Mouse (Mus musculus) stomach, embryonic 16.5 days (tissue): ENCODE data around the gene Nkx2-1. TPM values are rescaled to one million over a fixed set of nuclear protein-coding genes. Genes with fewer than 3 reads are reported as not detected.
"Not testable (repeated sequence)": the region's sequence is repeated elsewhere in the genome, so short reads cannot be mapped to it uniquely, and the experiment has no call there.

Experiments used
- ATAC-seq: fragments of 200-750 bp; cut with Nextera tagmentation; 2 replicates; pipeline ENCODE4 v1.8.0; 2017; ENCODE audit warnings: moderate number of reproducible peaks, moderate TSS enrichment; ENCODE audit not compliant: insufficient read depth, low FRiP score
- H3K27ac ChIP-seq: fragments of 300-500 bp; sonication (generic); 2 replicates; pipeline ENCODE4 v1.5.1; 2014; ENCODE audit warnings: low read length
- H3K27me3 ChIP-seq: fragments of 300-500 bp; sonication (generic); 2 replicates; pipeline ENCODE4 v1.6.1; 2014; ENCODE audit warnings: low read length, control low read depth, mixed read lengths; ENCODE audit not compliant: control insufficient read depth, insufficient read depth
- H3K36me3 ChIP-seq: fragments of 300-500 bp; sonication (generic); 2 replicates; pipeline ENCODE4 v1.6.1; 2014; ENCODE audit warnings: low read length; ENCODE audit not compliant: control insufficient read depth, insufficient read depth
- H3K4me1 ChIP-seq: fragments of 300-500 bp; sonication (generic); 2 replicates; pipeline ENCODE4 v1.6.1; 2014; ENCODE audit warnings: low read length, control low read depth, mixed read lengths; ENCODE audit not compliant: control insufficient read depth, insufficient read depth
- H3K4me2 ChIP-seq: fragments of 300-500 bp; sonication (generic); 2 replicates; pipeline ENCODE4 v1.6.1; 2014; ENCODE audit warnings: low read depth, low read length, mixed read lengths
- H3K4me3 ChIP-seq: fragments of 300-500 bp; sonication (generic); replicated peaks from 2 replicates; pipeline ENCODE4 v1.5.1; 2014; ENCODE audit warnings: mild to moderate bottlenecking, low read length
- H3K9ac ChIP-seq: fragments of 300-500 bp; sonication (generic); 2 replicates; pipeline ENCODE4 v1.6.1; 2014; ENCODE audit warnings: low read length
- H3K9me3 ChIP-seq: fragments of 300-500 bp; sonication (generic); replicated peaks from 2 replicates; pipeline ENCODE4 v1.6.1; 2016; ENCODE audit warnings: low read length, control low read depth; ENCODE audit not compliant: control insufficient read depth
- WGBS: fragments of 180-500 bp; shearing (Covaris S2); extraction: QIAGEN DNeasy Blood & Tissue Kit; methylation state at CpG from one replicate; pipeline ENCODE4 v1.1.7; 2014; 5-methylcytosine and 5-hydroxymethylcytosine counted together
- polyA plus RNA-seq: library from polyadenylated mRNA; unstranded; fragments of >200 nt; fragmentation: Nextera tagmentation; extraction: Ambion mirVana; gene quantifications from 2 replicates; pipeline ENCODE4 v1.2.1, GENCODE M21; 2015

The Nkx2-1 gene
- polyA plus RNA-seq, 1 experiment from 2014 or later, result not detected

GRCm38 (mm10) chr12:56528034-56528570 lies 8.6 kb downstream of the Nkx2-1 start:
- no peak overlapping the region for H3K4me2 ChIP-seq
- no peak overlapping the region for H3K9ac ChIP-seq
- no peak overlapping the region for H3K4me3 ChIP-seq
- peaks cover 77% of the 10 kb centered on the region for H3K27me3 ChIP-seq
- H3K27ac ChIP-seq, result no peak overlapping the region
- no peaks in the 10 kb centered on the region for H3K4me1 ChIP-seq
- H3K36me3 ChIP-seq, result no peaks in the 10 kb centered on the region
- ATAC-seq, result no peak
- no peaks in the 10 kb centered on the region for H3K9me3 ChIP-seq
- WGBS, result 5% methylated on average over 8 of the region's 8 CpGs

- WGBS, result 28% methylated on average over 4 of the region's 4 CpGs
- Histone ChIP-seq H3K27ac (no peak overlapping the region), H3K9ac (no peak overlapping the region), H3K36me3 (no peaks in the 10 kb centered on the region), H3K4me3 (no peak overlapping the region), H3K9me3 (no peaks in the 10 kb centered on the region), H3K4me1 (no peaks in the 10 kb centered on the region), H3K27me3 (peaks cover 80% of the 10 kb centered on the region), H3K4me2 (no peak overlapping the region)
- ATAC-seq, result no peak
Measured at GRCm38 (mm10) chr12:56527071-56527470, 9.6 kb downstream of the Nkx2-1 start.

- H3K27me3 ChIP-seq, result peaks cover 81% of the 10 kb centered on the region
- H3K4me1 ChIP-seq, H3K9me3 ChIP-seq, H3K36me3 ChIP-seq, ATAC-seq, H3K4me3 ChIP-seq, H3K27ac ChIP-seq, H3K4me2 ChIP-seq, H3K9ac ChIP-seq: not testable (repeated sequence)
- WGBS, result 11% methylated on average over 8 of the region's 16 CpGs
Measured at GRCm38 (mm10) chr12:56525219-56525797, 11.4 kb downstream of the Nkx2-1 start.

GRCm38 (mm10) chr12:56524201-56524600 lies 12.5 kb downstream of the Nkx2-1 start:
- Histone ChIP-seq H3K4me3 (no peak overlapping the region), H3K9me3 (no peaks in the 10 kb centered on the region), H3K36me3 (no peaks in the 10 kb centered on the region), H3K4me1 (no peaks in the 10 kb centered on the region), H3K4me2 (no peak overlapping the region), H3K27me3 (peaks cover 81% of the 10 kb centered on the region), H3K27ac (no peak overlapping the region), H3K9ac (no peak overlapping the region)
- no peak for ATAC-seq
- 8% methylated on average over 14 of the region's 14 CpGs for WGBS

- no peak overlapping the region for H3K9ac ChIP-seq
- peaks cover 81% of the 10 kb centered on the region for H3K27me3 ChIP-seq
- no peaks in the 10 kb centered on the region for H3K4me1 ChIP-seq
- WGBS, result 15% methylated on average over 4 of the region's 4 CpGs
- H3K4me3 ChIP-seq, result no peak overlapping the region
- no peak overlapping the region for H3K4me2 ChIP-seq
- ATAC-seq, result no peak
- no peaks in the 10 kb centered on the region for H3K9me3 ChIP-seq
- no peaks in the 10 kb centered on the region for H3K36me3 ChIP-seq
- no peak overlapping the region for H3K27ac ChIP-seq
Measured at GRCm38 (mm10) chr12:56522191-56522590, 14.5 kb downstream of the Nkx2-1 start.

- WGBS, result 1% methylated on average over 33 of the region's 33 CpGs
- no peaks in the 10 kb centered on the region for H3K36me3 ChIP-seq
- H3K9ac ChIP-seq, result no peak overlapping the region
- no peaks in the 10 kb centered on the region for H3K9me3 ChIP-seq
- no peaks in the 10 kb centered on the region for H3K4me1 ChIP-seq
- H3K4me2 ChIP-seq, result no peak overlapping the region
- ATAC-seq, result no peak
- peaks cover 72% of the 10 kb centered on the region for H3K27me3 ChIP-seq
- no peak overlapping the region for H3K4me3 ChIP-seq
- no peak overlapping the region for H3K27ac ChIP-seq
Measured at GRCm38 (mm10) chr12:56521106-56521840, 15.4 kb downstream of the Nkx2-1 start.

- ATAC-seq, result no peak
- Histone ChIP-seq H3K36me3 (no peaks in the 10 kb centered on the region), H3K9me3 (no peaks in the 10 kb centered on the region), H3K9ac (no peak overlapping the region), H3K4me1 (no peaks in the 10 kb centered on the region), H3K4me2 (no peak overlapping the region), H3K27me3 (peaks cover 65% of the 10 kb centered on the region), H3K27ac (no peak overlapping the region), H3K4me3 (no peak overlapping the region)
- 2% methylated on average over 22 of the region's 22 CpGs for whole genome bisulfite sequencing
Measured at GRCm38 (mm10) chr12:56520396-56521105, 16.2 kb downstream of the Nkx2-1 start.

GRCm38 (mm10) chr12:56519738-56520191 lies 16.9 kb downstream of the Nkx2-1 start:
- Histone ChIP-seq H3K4me1 (no peaks in the 10 kb centered on the region), H3K9ac (no peak overlapping the region), H3K4me3 (no peak overlapping the region), H3K9me3 (no peaks in the 10 kb centered on the region), H3K27ac (no peak overlapping the region), H3K27me3 (peaks cover 63% of the 10 kb centered on the region), H3K36me3 (no peaks in the 10 kb centered on the region), H3K4me2 (no peak overlapping the region)
- ATAC-seq, result no peak
- WGBS, result 1% methylated on average over 30 of the region's 30 CpGs
